Mouse (Mus musculus): ENCODE data around the gene Pou3f3. TPM values are rescaled to one million over a fixed set of nuclear protein-coding genes. Genes with fewer than 3 reads are reported as not detected.

Gene Pou3f3
- polyA plus RNA-seq, 1 experiment, result not detected

DNA sequence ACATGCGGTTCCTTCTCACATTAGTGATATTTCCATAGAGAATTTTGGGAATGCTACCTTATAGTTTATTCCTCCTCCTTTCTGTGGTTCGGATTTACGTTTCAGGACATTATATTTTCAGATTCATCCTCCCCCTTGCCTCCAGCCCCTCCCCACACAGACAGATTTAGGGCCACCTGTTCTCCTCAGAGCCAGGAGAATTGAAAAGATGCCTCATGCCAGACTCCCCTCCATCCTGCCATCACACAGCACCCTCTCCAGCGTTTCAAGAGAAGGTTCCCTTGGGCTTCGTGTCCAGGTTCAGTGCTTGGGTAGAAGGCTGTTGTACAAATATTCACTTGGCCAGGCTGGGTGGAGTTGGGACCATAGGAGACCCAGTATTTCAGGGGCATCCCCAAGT, 25.8 kb downstream of the Pou3f3 start:
- Histone ChIP-seq H3K4me1 (ENCODE audit: control insufficient read depth, insufficient read depth, low read length) (no peaks in the 10 kb centered on the region), H3K27ac (ENCODE audit: insufficient read depth, low read depth, low read length) (no peak overlapping the region), H3K4me3 (ENCODE audit: insufficient read depth, low read length) (no peak overlapping the region)
- TF ChIP-seq POLR2A (IDR thresholded peaks at IDR 0.05; ENCODE audit: borderline replicate concordance, low read depth, low read length) (no peak), CTCF (IDR thresholded peaks at IDR 0.05; ENCODE audit: low read depth, low read length) (no peak)

GRCm38 (mm10) chr1:42723769-42724300, 28.3 kb downstream of the Pou3f3 start:
- H3K27ac ChIP-seq (ENCODE audit: insufficient read depth, low read depth, low read length), result no peak overlapping the region
- no peaks in the 10 kb centered on the region for H3K4me1 ChIP-seq (ENCODE audit: control insufficient read depth, insufficient read depth, low read length)
- TF ChIP-seq POLR2A (IDR thresholded peaks at IDR 0.05; ENCODE audit: borderline replicate concordance, low read depth, low read length) (no peak), CTCF (IDR thresholded peaks at IDR 0.05; ENCODE audit: low read depth, low read length) (no peak)
- no peak overlapping the region for H3K4me3 ChIP-seq (ENCODE audit: insufficient read depth, low read length)

GRCm38 (mm10) chr1:42724881-42725280, 29.3 kb downstream of the Pou3f3 start:
- no peaks in the 10 kb centered on the region for H3K4me1 ChIP-seq (ENCODE audit: control insufficient read depth, insufficient read depth, low read length)
- no peak for TF ChIP-seq POLR2A (IDR thresholded peaks at IDR 0.05; ENCODE audit: borderline replicate concordance, low read depth, low read length)
- no peak for TF ChIP-seq CTCF (IDR thresholded peaks at IDR 0.05; ENCODE audit: low read depth, low read length)
- no peak overlapping the region for H3K27ac ChIP-seq (ENCODE audit: insufficient read depth, low read depth, low read length)
- no peak overlapping the region for H3K4me3 ChIP-seq (ENCODE audit: insufficient read depth, low read length)

DNA sequence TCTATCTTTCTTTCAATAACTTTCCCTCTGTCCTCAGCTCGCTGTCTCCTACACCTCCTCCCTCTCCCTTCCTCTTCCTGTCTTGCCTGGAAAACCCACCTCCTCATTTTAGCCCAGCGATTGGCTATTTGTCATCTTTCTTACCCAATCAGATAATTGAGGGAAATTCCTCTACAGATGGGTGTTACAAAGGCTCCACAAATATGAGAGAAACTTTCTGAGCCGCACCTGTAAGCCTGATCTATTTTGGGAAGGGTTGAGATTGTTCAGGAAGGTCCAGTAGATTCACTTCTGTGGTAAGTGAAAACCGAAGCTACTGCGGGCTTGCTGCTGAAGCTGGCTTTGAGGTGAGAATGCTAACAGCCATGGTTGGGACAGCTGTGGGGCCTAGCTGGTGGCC, 31.6 kb downstream of the Pou3f3 start:
- Histone ChIP-seq H3K4me3 (ENCODE audit: insufficient read depth, low read length) (no peak overlapping the region), H3K4me1 (ENCODE audit: control insufficient read depth, insufficient read depth, low read length) (no peaks in the 10 kb centered on the region), H3K27ac (ENCODE audit: insufficient read depth, low read depth, low read length) (no peak overlapping the region)
- TF ChIP-seq POLR2A (IDR thresholded peaks at IDR 0.05; ENCODE audit: borderline replicate concordance, low read depth, low read length) (no peak), CTCF (IDR thresholded peaks at IDR 0.05; ENCODE audit: low read depth, low read length) (no peak)

GRCm38 (mm10) chr1:42727676-42728075, 32.1 kb downstream of the Pou3f3 start:
- Histone ChIP-seq H3K4me3 (ENCODE audit: insufficient read depth, low read length) (no peak overlapping the region), H3K4me1 (ENCODE audit: control insufficient read depth, insufficient read depth, low read length) (no peaks in the 10 kb centered on the region), H3K27ac (ENCODE audit: insufficient read depth, low read depth, low read length) (no peak overlapping the region)
- TF ChIP-seq POLR2A (IDR thresholded peaks at IDR 0.05; ENCODE audit: borderline replicate concordance, low read depth, low read length) (no peak), CTCF (IDR thresholded peaks at IDR 0.05; ENCODE audit: low read depth, low read length) (no peak)

GRCm38 (mm10) chr1:42741383-42742241, 46.0 kb downstream of the Pou3f3 start:
- Histone ChIP-seq H3K27ac (ENCODE audit: insufficient read depth, low read depth, low read length) (no peak overlapping the region), H3K4me3 (ENCODE audit: insufficient read depth, low read length) (no peak overlapping the region), H3K4me1 (ENCODE audit: control insufficient read depth, insufficient read depth, low read length) (peaks cover 2% of the 10 kb centered on the region)
- no peak for TF ChIP-seq POLR2A (IDR thresholded peaks at IDR 0.05; ENCODE audit: borderline replicate concordance, low read depth, low read length)

DNA sequence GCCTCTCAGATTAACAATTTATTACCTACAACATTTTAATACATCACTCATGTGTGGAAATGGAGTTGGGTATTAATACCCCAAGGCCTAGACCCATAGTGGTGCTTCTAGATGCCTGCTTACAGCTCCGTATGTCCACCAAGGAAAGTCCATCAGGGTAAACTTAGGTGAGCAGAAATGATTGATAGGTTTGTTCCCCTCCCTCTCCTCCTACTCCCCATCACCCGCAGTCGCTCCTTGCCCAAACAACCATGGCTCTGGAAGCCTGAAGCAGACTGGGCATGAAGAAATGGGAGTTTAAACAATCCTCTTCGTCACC, 46.6 kb downstream of the Pou3f3 start:
- Histone ChIP-seq H3K4me1 (ENCODE audit: control insufficient read depth, insufficient read depth, low read length) (peaks cover 2% of the 10 kb centered on the region), H3K4me3 (ENCODE audit: insufficient read depth, low read length) (no peak overlapping the region), H3K27ac (ENCODE audit: insufficient read depth, low read depth, low read length) (no peak overlapping the region)
- TF ChIP-seq CTCF (IDR thresholded peaks at IDR 0.05; ENCODE audit: low read depth, low read length) (no peak), POLR2A (IDR thresholded peaks at IDR 0.05; ENCODE audit: borderline replicate concordance, low read depth, low read length) (no peak)

- no peak overlapping the region for H3K4me3 ChIP-seq (ENCODE audit: insufficient read depth, low read length)
- H3K27ac ChIP-seq (ENCODE audit: insufficient read depth, low read depth, low read length), result no peak overlapping the region
- TF ChIP-seq CTCF (IDR thresholded peaks at IDR 0.05; ENCODE audit: low read depth, low read length) (no peak), POLR2A (IDR thresholded peaks at IDR 0.05; ENCODE audit: borderline replicate concordance, low read depth, low read length) (no peak)
- peaks cover 2% of the 10 kb centered on the region for H3K4me1 ChIP-seq (ENCODE audit: control insufficient read depth, insufficient read depth, low read length)
Observed at GRCm38 (mm10) chr1:42745047-42745446, 49.5 kb downstream of the Pou3f3 start.

GRCm38 (mm10) chr1:42749536-42750292, 54.1 kb downstream of the Pou3f3 start:
- H3K27ac ChIP-seq (ENCODE audit: insufficient read depth, low read depth, low read length), result no peak overlapping the region
- no peak overlapping the region for H3K4me3 ChIP-seq (ENCODE audit: insufficient read depth, low read length)
- H3K4me1 ChIP-seq (ENCODE audit: control insufficient read depth, insufficient read depth, low read length), result peaks cover 2% of the 10 kb centered on the region
- TF ChIP-seq CTCF (IDR thresholded peaks at IDR 0.05; ENCODE audit: low read depth, low read length), result no peak
- TF ChIP-seq POLR2A (IDR thresholded peaks at IDR 0.05; ENCODE audit: borderline replicate concordance, low read depth, low read length), result no peak

Other genes with a start within 250 kb of the Pou3f3 start
- gene Mrps9, start 155.5 kb downstream of the Pou3f3 start, polyA plus RNA-seq (2012; ENCODE audit: insufficient read depth, insufficient read length, missing spikeins), result 39.8 and 40.2 TPM in 2 replicates

All from bone marrow macrophage, adult 2 months (primary cell).